Mouse (Mus musculus) frontal cortex, adult (tissue): ENCODE measurements around the gene Gpr22.

Experiments used
- ATAC-seq: cut with Nextera tagmentation; 2 replicates; pipeline ENCODE4 v1.9.2; 2017; ENCODE audit warnings: mild to moderate bottlenecking, moderate library complexity, mixed read lengths; ENCODE audit not compliant: low TSS enrichment

The Gpr22 gene

GRCm38 (mm10) chr12:31713600-31713999 is at the start of gene Gpr22:
Gene Gpr22, minus strand, starts transcription at chr12:31713947.
- peak; percentile 90 for ATAC-seq

GRCm38 (mm10) chr12:31755885-31756755 is 42.4 kb upstream of the Gpr22 start:
- ATAC-seq = peak; percentile 94

DNA sequence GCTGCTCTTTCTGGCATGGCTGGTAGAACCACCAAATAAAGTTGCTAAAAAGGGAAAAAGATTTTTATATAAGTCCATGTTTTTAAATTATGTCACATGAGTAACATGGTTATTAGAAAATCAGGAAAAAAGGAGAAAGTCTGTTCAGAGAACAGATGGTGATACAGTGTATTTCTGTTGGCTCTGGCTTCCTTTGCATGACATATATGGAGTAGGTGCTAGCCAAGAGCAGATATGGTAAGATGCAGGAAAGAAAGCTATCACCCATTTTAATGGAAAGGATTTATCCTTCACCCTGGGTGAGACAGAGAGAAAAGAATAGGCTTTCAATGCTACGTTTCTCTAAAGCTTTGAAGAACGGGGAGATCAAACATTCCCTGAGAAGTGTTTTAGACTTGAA is 40.7 kb upstream of the Gpr22 start:
- peak; percentile 31; the same call in 1 of the 2 replicates for ATAC-seq

GRCm38 (mm10) chr12:31749846-31750245 is 36.1 kb upstream of the Gpr22 start:
- no peak for ATAC-seq

DNA sequence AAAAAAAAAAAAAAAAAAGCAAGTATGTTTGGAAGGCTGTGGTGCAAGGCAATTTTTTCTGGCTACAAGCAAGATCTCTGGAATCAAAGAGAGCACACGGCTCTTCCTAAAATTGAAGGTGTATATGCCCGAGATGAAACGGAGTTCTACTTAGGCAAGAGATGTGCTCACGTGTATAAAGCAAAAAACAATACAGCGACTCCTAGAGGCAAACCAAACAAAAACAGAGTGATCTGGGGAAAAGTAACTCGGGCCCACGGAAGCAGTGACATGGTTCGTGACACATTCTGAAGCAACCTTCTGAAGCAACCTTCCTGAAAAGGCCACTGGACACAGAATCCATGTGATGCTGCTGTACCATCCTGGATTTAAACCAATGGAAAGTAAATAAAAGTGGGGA is 33.6 kb upstream of the Gpr22 start:
- no peak for ATAC-seq

DNA sequence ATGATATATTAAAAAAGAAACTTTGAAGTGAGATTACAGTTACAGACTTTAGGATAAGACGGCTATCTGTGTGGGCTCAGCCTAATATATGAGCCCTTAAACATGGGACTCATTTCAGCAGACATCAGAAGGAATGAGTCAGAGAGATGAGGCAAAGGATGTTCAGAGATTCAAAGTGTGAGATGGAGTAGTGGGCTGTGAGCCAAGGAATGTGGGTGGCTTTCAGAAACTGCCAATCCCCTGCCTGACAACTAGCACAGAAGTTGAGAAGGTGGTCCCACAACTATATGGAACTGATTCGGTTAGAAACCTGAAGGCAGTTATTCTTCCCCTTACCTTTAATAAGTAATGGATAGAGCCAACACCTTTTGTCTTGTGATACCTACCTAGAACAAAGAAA is 20.9 kb upstream of the Gpr22 start:
- ATAC-seq = no peak

DNA sequence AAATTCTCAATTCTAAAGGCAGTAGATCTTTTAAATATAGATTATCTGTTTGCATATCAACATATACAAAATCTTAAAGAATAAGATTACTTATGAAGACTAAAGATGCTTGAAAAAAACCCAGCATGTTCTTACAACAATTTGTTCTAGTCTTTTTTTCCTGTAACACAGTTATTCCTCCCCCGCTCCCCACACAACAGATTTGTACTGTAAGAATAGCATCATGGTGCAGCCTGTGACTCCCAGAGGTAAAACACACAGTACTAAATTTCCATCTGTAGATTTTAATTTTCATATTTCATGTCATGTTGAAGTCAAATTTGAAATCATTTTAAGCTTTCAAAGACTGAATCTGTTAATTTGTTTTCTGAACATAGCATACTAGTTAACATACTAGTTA is 16.4 kb upstream of the Gpr22 start:
- ATAC-seq = peak; percentile 89

DNA sequence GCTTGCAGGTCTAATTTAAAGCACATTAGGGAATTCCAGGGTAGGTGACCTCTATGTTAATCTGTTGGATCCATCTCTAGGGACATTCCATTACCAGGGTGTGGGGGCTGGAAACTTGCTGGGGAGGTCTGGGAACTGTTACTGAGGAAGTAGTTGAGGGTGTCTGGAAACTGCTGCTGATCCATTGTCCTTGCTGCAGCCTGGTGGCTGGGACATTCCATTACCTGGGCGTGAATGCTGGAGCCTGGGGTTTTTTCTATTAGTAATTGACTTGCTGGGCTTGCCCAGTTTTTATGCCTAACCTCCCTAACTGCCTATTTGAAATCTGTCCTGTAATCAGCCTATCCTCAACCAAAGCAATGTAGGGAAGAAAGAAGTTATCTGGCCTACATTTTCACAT is 13.0 kb upstream of the Gpr22 start:
- ATAC-seq = no peak

DNA sequence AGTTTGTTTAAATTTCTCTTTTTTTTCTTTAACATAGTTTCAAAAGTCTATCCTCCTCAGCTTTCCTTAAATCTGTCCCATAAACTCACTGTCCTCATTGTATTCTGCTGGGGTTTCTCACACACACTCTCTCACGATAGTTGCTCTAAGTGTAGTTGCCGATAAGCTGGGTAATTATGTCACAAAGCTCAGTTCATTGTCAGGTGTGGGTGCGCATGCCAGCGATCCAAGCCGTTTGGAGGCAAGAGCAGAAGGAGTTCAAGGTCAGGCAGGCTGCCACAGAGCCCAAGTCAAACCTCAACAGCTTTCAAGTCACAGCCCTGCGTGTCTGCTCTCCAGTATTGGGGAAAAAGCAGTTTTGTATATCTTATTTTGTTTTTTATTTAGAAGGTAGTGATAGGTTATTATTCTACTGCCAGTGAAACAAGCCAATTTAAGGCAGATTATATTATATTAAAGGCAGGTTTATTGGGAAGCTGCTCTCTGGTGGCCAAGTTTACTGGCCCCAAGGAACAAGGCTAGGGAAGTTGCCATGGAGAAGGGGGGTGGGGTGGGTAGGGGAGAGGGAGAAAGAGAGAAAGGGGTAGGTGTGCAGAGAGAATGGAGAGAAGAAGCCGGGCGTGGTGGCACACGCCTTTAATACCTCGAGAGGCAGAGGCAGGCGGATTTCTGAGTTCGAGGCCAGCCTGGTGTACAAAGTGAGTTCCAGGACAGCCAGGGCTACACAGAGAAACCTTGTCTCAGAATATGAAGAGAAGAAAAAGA is 11.9 kb upstream of the Gpr22 start:
- ATAC-seq = no peak

GRCm38 (mm10) chr12:31724576-31724975 is 10.8 kb upstream of the Gpr22 start:
- no peak for ATAC-seq

GRCm38 (mm10) chr12:31719586-31720275 is 6.0 kb upstream of the Gpr22 start:
- no peak for ATAC-seq

DNA sequence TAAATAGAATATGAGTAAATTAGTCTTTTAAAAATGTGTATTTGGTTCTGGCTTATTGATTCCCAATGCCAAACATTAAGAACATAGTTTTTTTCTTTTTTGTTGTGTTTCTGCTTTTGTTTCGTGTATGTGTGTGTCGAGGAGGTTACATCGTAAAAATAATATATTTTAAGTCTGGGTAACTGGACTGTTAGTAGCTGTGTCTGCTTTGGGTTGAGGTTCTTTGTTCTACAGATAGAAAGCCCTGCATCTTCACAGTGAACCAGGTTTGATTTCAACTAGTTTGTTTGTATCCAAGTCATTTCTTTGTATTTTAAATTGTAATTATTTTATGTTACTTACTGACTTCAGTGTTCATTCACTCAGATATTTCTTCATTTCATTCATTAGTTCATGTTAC is 323 bp upstream of the Gpr22 start:
- no peak for ATAC-seq

- no peak for ATAC-seq
Measured at GRCm38 (mm10) chr12:31712727-31713126, 1.0 kb downstream of the Gpr22 start.

- peak; percentile 32; the same call in 1 of the 2 replicates for ATAC-seq
Measured at GRCm38 (mm10) chr12:31712233-31712632, 1.5 kb downstream of the Gpr22 start.

- no peak for ATAC-seq
Measured at GRCm38 (mm10) chr12:31709665-31710064, 4.1 kb downstream of the Gpr22 start.

GRCm38 (mm10) chr12:31707531-31707930 is 6.2 kb downstream of the Gpr22 start:
- no peak for ATAC-seq

DNA sequence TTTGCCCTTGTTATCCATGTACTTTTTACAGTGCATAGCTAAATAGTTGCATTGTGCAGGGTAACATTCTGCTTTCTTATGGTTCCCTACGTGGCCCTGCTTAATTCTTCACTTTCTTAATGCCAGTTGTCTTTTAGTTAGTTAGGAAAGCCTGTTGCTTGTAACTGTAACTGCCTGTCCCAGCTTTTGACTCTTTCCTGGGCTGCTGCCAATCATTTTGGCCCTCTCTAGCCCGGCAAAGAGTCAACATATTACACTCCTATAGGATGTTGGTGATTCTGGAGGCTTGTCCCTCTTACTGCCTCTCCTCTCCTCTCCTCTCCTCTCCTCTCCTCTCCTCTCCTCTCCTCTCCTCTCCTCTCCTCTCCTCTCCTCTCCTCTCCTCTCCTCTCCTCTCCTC is 7.6 kb downstream of the Gpr22 start:
- ATAC-seq = no peak

GRCm38 (mm10) chr12:31703904-31704303 is 9.8 kb downstream of the Gpr22 start:
- ATAC-seq = no peak

- no peak for ATAC-seq
Measured at GRCm38 (mm10) chr12:31701411-31701810, 12.3 kb downstream of the Gpr22 start.

DNA sequence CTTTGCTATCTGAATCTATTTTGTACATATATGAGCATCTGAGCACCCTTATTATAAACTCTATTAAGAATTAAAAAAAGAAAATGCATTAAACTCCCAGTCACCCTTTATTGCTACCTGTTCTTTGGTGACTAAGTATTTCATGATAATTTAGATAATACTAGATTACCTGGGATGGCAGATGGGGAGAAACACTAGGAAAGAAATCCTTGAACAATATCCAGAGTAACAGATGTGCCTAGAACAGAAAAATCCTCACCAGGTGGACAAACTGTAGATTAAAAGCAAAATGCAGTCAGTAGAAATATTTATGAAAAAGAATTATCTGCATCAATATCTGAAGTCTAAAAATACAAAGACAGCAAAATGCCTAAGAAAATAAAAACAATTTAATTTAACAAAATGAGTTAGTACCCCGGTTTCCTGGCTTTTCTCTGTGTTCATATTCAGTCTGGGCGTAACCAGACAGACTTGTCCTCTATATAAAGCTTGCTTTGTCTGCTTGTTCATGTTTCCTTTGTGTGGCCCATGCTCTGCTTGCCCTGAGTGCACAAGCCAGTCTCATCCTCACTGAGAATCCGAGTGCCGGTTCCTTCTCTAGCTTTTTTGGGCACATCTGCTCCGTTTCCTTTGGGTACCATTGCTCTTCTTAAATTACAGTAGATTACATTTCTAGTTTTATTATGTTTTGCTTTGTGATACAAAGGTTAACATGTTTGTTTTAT is 13.0 kb downstream of the Gpr22 start:
- no peak for ATAC-seq

- no peak for ATAC-seq
Measured at GRCm38 (mm10) chr12:31693278-31693677, 20.5 kb downstream of the Gpr22 start.

GRCm38 (mm10) chr12:31686679-31687078 is 27.1 kb downstream of the Gpr22 start:
- ATAC-seq = no peak
